Mouse (Mus musculus) kidney, embryonic 15.5 days (tissue): ENCODE data around the gene Ptpdc1. TPM values are rescaled to one million over a fixed set of nuclear protein-coding genes. Genes with fewer than 3 reads are reported as not detected.

Experiments
- ATAC-seq: fragments of 200-750 bp; cut with Nextera tagmentation; replicated peaks from 2 replicates; pipeline ENCODE4 v1.8.0; 2017; ENCODE audit warnings: moderate TSS enrichment; ENCODE audit not compliant: low FRiP score
- H3K27ac ChIP-seq: fragments of 300-500 bp; sonication (generic); 2 replicates; pipeline ENCODE4 v1.5.1; 2015; ENCODE audit warnings: mild to moderate bottlenecking, inconsistent platforms
- H3K27me3 ChIP-seq: fragments of 300-500 bp; sonication (generic); 2 replicates; pipeline ENCODE4 v1.6.1; 2015; ENCODE audit warnings: inconsistent platforms
- H3K36me3 ChIP-seq: fragments of 300-500 bp; sonication (generic); 2 replicates; pipeline ENCODE4 v1.6.1; 2015; ENCODE audit warnings: inconsistent platforms
- H3K4me1 ChIP-seq: fragments of 300-500 bp; sonication (generic); 2 replicates; pipeline ENCODE4 v1.6.1; 2015; ENCODE audit warnings: inconsistent platforms
- H3K4me2 ChIP-seq: fragments of 300-500 bp; sonication (generic); 2 replicates; pipeline ENCODE4 v1.6.1; 2015; ENCODE audit warnings: moderate library complexity, mild to moderate bottlenecking, inconsistent platforms
- H3K4me3 ChIP-seq: fragments of 300-500 bp; sonication (generic); replicated peaks from 2 replicates; pipeline ENCODE4 v1.5.1; 2015; ENCODE audit warnings: mild to moderate bottlenecking, inconsistent platforms
- H3K9ac ChIP-seq: fragments of 300-500 bp; sonication (generic); 2 replicates; pipeline ENCODE4 v1.6.1; 2015; ENCODE audit warnings: mild to moderate bottlenecking, inconsistent platforms
- H3K9me3 ChIP-seq: fragments of 300-500 bp; sonication (generic); replicated peaks from 2 replicates; pipeline ENCODE4 v1.6.1; 2016; ENCODE audit warnings: inconsistent platforms
- WGBS: fragments of 180-500 bp; shearing (Covaris S2); methylation state at CpG from one replicate; pipeline ENCODE4 v1.1.7; 2015; ENCODE audit warnings: mixed read lengths; 5-methylcytosine and 5-hydroxymethylcytosine counted together
- polyA plus RNA-seq: library from polyadenylated mRNA; unstranded; fragments of >200 nt; fragmentation: Nextera tagmentation; extraction: Ambion mirVana; gene quantifications from 2 replicates; pipeline ENCODE4 v1.2.1, GENCODE M21; 2015

The Ptpdc1 gene
- 10.6 and 11.1 TPM in 2 replicates for polyA plus RNA-seq

- H3K9me3 ChIP-seq = no peaks in the 10 kb centered on the region
- H3K4me1 ChIP-seq = peaks cover 8% of the 10 kb centered on the region
- peak; percentile 99 for ATAC-seq
- H3K4me2 ChIP-seq = peak within 1 kb of the TSS; percentile 91
- H3K27me3 ChIP-seq = 0 out of 2 replicates have a peak, but pooled peaks cover 6% of the 10 kb centered on the region
- H3K36me3 ChIP-seq = no peaks in the 10 kb centered on the region
- H3K4me3 ChIP-seq = peak within 1 kb of the TSS; percentile 87
- H3K9ac ChIP-seq = peak within 1 kb of the TSS; percentile 92
- WGBS = 3% methylated on average over 72 of the region's 76 CpGs
- peak within 1 kb of the TSS; percentile 87 for H3K27ac ChIP-seq
Measured at GRCm38 (mm10) chr13:48625433-48626184, at the start of gene Ptpdc1. Gene Ptpdc1 (minus strand): TSS chr13:48625664.

- no peak for ATAC-seq
- WGBS = 78% methylated on average over 5 of the region's 5 CpGs
- H3K27me3 ChIP-seq = peaks cover 90% of the 10 kb centered on the region
Measured at GRCm38 (mm10) chr13:48674609-48675008, 49.1 kb upstream of the Ptpdc1 start.

GRCm38 (mm10) chr13:48672312-48672840 is 46.9 kb upstream of the Ptpdc1 start:
- Histone ChIP-seq H3K9ac (no peak overlapping the region), H3K4me2 (peak overlapping the region; percentile 43)
- 1% methylated on average over 24 of the region's 24 CpGs for WGBS

More at GRCm38 (mm10) chr13:48674609-48675008, 49.1 kb upstream of the Ptpdc1 start:
- Histone ChIP-seq H3K27ac (no peak overlapping the region), H3K4me2 (no peak overlapping the region), H3K36me3 (no peaks in the 10 kb centered on the region), H3K4me3 (no peak overlapping the region), H3K9ac (no peak overlapping the region), H3K4me1 (peaks cover 9% of the 10 kb centered on the region), H3K9me3 (no peaks in the 10 kb centered on the region; the same call in 1 of the 2 replicates)

GRCm38 (mm10) chr13:48668976-48669534 is 43.6 kb upstream of the Ptpdc1 start:
- Histone ChIP-seq H3K27me3 (peaks cover 96% of the 10 kb centered on the region), H3K9ac (no peak overlapping the region), H3K36me3 (no peaks in the 10 kb centered on the region), H3K27ac (no peak overlapping the region), H3K4me2 (peak overlapping the region; percentile 48), H3K4me3 (peak overlapping the region; percentile 27), H3K4me1 (peaks cover 40% of the 10 kb centered on the region), H3K9me3 (no peaks in the 10 kb centered on the region)
- ATAC-seq = no peak
- under 1% methylated on average over 34 of the region's 34 CpGs for WGBS

More at GRCm38 (mm10) chr13:48672312-48672840, 46.9 kb upstream of the Ptpdc1 start:
- H3K27ac ChIP-seq = no peak overlapping the region
- peaks cover 92% of the 10 kb centered on the region for H3K27me3 ChIP-seq
- H3K9me3 ChIP-seq = no peaks in the 10 kb centered on the region; the same call in 1 of the 2 replicates
- peak overlapping the region; percentile 22 for H3K4me3 ChIP-seq
- ATAC-seq = 0 out of 2 replicates have a peak, but pooled peaks have one; percentile 49
- H3K36me3 ChIP-seq = no peaks in the 10 kb centered on the region
- peaks cover 24% of the 10 kb centered on the region for H3K4me1 ChIP-seq

- Histone ChIP-seq H3K4me3 (peak overlapping the region; percentile 27), H3K4me1 (peaks cover 45% of the 10 kb centered on the region), H3K4me2 (peak overlapping the region; percentile 48), H3K9me3 (no peaks in the 10 kb centered on the region), H3K27me3 (peaks cover 96% of the 10 kb centered on the region), H3K36me3 (no peaks in the 10 kb centered on the region), H3K27ac (no peak overlapping the region), H3K9ac (no peak overlapping the region)
- no peak for ATAC-seq
- WGBS = 1% methylated on average over 33 of the region's 33 CpGs
Measured at GRCm38 (mm10) chr13:48668091-48668975, 42.9 kb upstream of the Ptpdc1 start.

- Histone ChIP-seq H3K36me3 (no peaks in the 10 kb centered on the region), H3K27ac (no peak overlapping the region), H3K4me1 (peaks cover 49% of the 10 kb centered on the region), H3K4me2 (no peak overlapping the region), H3K27me3 (peaks cover 96% of the 10 kb centered on the region), H3K9ac (no peak overlapping the region), H3K4me3 (no peak overlapping the region), H3K9me3 (no peaks in the 10 kb centered on the region)
- no peak for ATAC-seq
- 2% methylated on average over 4 of the region's 4 CpGs for WGBS
Measured at GRCm38 (mm10) chr13:48667461-48667860, 42.0 kb upstream of the Ptpdc1 start.

GRCm38 (mm10) chr13:48665656-48666597 is 40.5 kb upstream of the Ptpdc1 start:
- no peak for ATAC-seq
- Histone ChIP-seq H3K4me3 (peak overlapping the region; percentile 9; the same call in 1 of the 2 replicates), H3K9ac (no peak overlapping the region), H3K4me1 (peaks cover 49% of the 10 kb centered on the region), H3K27me3 (peaks cover 99% of the 10 kb centered on the region), H3K27ac (no peak overlapping the region), H3K36me3 (no peaks in the 10 kb centered on the region), H3K4me2 (no peak overlapping the region), H3K9me3 (no peaks in the 10 kb centered on the region)
- 1% methylated on average over 58 of the region's 58 CpGs for WGBS

- Histone ChIP-seq H3K9ac (no peak overlapping the region), H3K9me3 (no peaks in the 10 kb centered on the region), H3K4me2 (no peak overlapping the region), H3K4me1 (peaks cover 54% of the 10 kb centered on the region), H3K27ac (no peak overlapping the region), H3K4me3 (peak overlapping the region; percentile 15), H3K27me3 (peaks cover 100% of the 10 kb centered on the region), H3K36me3 (no peaks in the 10 kb centered on the region)
- under 1% methylated on average over 39 of the region's 39 CpGs for WGBS
- ATAC-seq = no peak
Measured at GRCm38 (mm10) chr13:48664916-48665655, 39.6 kb upstream of the Ptpdc1 start.

GRCm38 (mm10) chr13:48663988-48664339 is 38.5 kb upstream of the Ptpdc1 start:
- Histone ChIP-seq H3K4me1 (peaks cover 57% of the 10 kb centered on the region), H3K36me3 (no peaks in the 10 kb centered on the region), H3K9ac (no peak overlapping the region), H3K4me2 (no peak overlapping the region), H3K27me3 (peaks cover 100% of the 10 kb centered on the region), H3K9me3 (no peaks in the 10 kb centered on the region), H3K4me3 (no peak overlapping the region), H3K27ac (no peak overlapping the region)
- 17% methylated on average over 7 of the region's 7 CpGs for WGBS
- no peak for ATAC-seq

GRCm38 (mm10) chr13:48663211-48663987 is 37.9 kb upstream of the Ptpdc1 start:
- H3K27ac ChIP-seq = no peak overlapping the region
- peaks cover 100% of the 10 kb centered on the region for H3K27me3 ChIP-seq
- 4% methylated on average over 54 of the region's 54 CpGs for WGBS

More at GRCm38 (mm10) chr13:48663211-48663987, 37.9 kb upstream of the Ptpdc1 start:
- Histone ChIP-seq H3K9ac (peak overlapping the region; percentile 38), H3K9me3 (no peaks in the 10 kb centered on the region), H3K36me3 (no peaks in the 10 kb centered on the region), H3K4me1 (peaks cover 56% of the 10 kb centered on the region), H3K4me2 (peak overlapping the region; percentile 90), H3K4me3 (peak overlapping the region; percentile 50)
- ATAC-seq = no peak
